Mouse (Mus musculus) kidney, postnatal 0 days (tissue): ENCODE data around the gene Ptprm. TPM values are rescaled to one million over a fixed set of nuclear protein-coding genes. Genes with fewer than 3 reads are reported as not detected.

ENCODE experiments used
- ATAC-seq: fragments of 200-750 bp; cut with Nextera tagmentation; replicated peaks from 2 replicates; pipeline ENCODE4 v1.8.0; 2017; ENCODE audit warnings: low read depth, moderate number of reproducible peaks, moderate TSS enrichment, moderate library complexity; ENCODE audit not compliant: low FRiP score
- DNase-seq: peaks from one replicate; pipeline ENCODE4 v3.0.0-alpha.2; 2016; ENCODE audit warnings: low spot score
- H3K27ac ChIP-seq: fragments of 300-500 bp; sonication (generic); 2 replicates; pipeline ENCODE4 v1.5.1; 2014; ENCODE audit warnings: mild to moderate bottlenecking
- H3K27me3 ChIP-seq: fragments of 300-500 bp; sonication (generic); 2 replicates; pipeline ENCODE4 v1.6.1; 2014; ENCODE audit warnings: low read length, mixed read lengths; ENCODE audit not compliant: insufficient read depth
- H3K36me3 ChIP-seq: fragments of 300-500 bp; sonication (generic); 2 replicates; pipeline ENCODE4 v1.6.1; 2014; ENCODE audit warnings: low read length, mixed read lengths; ENCODE audit not compliant: insufficient read depth
- H3K4me1 ChIP-seq: fragments of 300-500 bp; sonication (generic); replicated peaks from 2 replicates; pipeline ENCODE4 v1.6.1; 2014; ENCODE audit warnings: antibody characterized with exemption, low read length, mixed read lengths; ENCODE audit not compliant: insufficient read depth
- H3K4me2 ChIP-seq: fragments of 300-500 bp; sonication (generic); 2 replicates; pipeline ENCODE4 v1.6.1; 2014; ENCODE audit warnings: mild to moderate bottlenecking, low read length, moderate library complexity, mixed read lengths
- H3K4me3 ChIP-seq: fragments of 300-500 bp; sonication (generic); replicated peaks from 2 replicates; pipeline ENCODE4 v1.5.1; 2014; ENCODE audit warnings: low read depth, low read length
- H3K9ac ChIP-seq: fragments of 300-500 bp; sonication (generic); 2 replicates; pipeline ENCODE4 v1.6.1; 2014; ENCODE audit warnings: low read depth, low read length
- H3K9me3 ChIP-seq: fragments of 300-500 bp; sonication (generic); replicated peaks from 2 replicates; pipeline ENCODE4 v1.6.1; 2016; ENCODE audit warnings: low read length, inconsistent platforms, mixed read lengths
- CTCF ChIP-seq: IDR thresholded peaks from 2 replicates; pipeline ENCODE4 v1.5.1; 2016; ENCODE audit warnings: antibody characterized with exemption, low read depth, mild to moderate bottlenecking, moderate library complexity
- WGBS: fragments of 180-500 bp; shearing (Covaris S2); extraction: QIAGEN DNeasy Blood & Tissue Kit; methylation state at CpG from one replicate; pipeline ENCODE4 v1.1.7; 2014; 5-methylcytosine and 5-hydroxymethylcytosine counted together
- polyA plus RNA-seq: library from polyadenylated mRNA; unstranded; fragments of >200 nt; fragmentation: Nextera tagmentation; extraction: Ambion mirVana; gene quantifications from 2 replicates; pipeline ENCODE4 v1.2.1, GENCODE M21; 2015

Gene Ptprm
- polyA plus RNA-seq, 1 experiment from 2014 or later: 13.7 TPM

DNA sequence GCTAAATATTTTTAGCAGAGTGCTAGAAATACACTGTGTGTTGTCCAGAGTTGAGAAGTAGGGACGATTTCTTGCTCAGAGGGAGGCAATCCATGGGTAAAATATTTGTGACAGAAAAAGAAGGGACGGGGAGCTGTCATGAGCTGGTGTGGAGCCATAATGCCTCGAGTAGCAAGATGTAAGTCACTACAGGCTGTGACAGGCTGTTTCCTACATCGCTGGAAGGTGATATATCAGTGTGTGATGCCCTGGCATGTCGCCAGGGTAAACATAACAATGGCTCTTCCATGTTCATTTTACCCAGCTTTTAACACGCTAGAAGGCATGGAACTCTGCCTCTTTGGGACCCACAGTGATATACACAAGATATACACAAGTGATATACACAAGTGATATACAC lies 476.7 kb downstream of the Ptprm start:
- H3K27me3 ChIP-seq: no peaks in the 10 kb centered on the region
- WGBS: 33% methylated on average over 6 of the region's 6 CpGs
- no peak for ATAC-seq
- no peak for TF ChIP-seq CTCF
- peaks cover 5% of the 10 kb centered on the region; the same call in 1 of the 2 replicates for H3K4me1 ChIP-seq
- no peak overlapping the region for H3K27ac ChIP-seq
- H3K4me2 ChIP-seq: no peak overlapping the region
- no peaks in the 10 kb centered on the region for H3K36me3 ChIP-seq
- H3K4me3 ChIP-seq: no peak overlapping the region
- H3K9me3 ChIP-seq: no peaks in the 10 kb centered on the region
- H3K9ac ChIP-seq: no peak overlapping the region
- no peak for DNase-seq

DNA sequence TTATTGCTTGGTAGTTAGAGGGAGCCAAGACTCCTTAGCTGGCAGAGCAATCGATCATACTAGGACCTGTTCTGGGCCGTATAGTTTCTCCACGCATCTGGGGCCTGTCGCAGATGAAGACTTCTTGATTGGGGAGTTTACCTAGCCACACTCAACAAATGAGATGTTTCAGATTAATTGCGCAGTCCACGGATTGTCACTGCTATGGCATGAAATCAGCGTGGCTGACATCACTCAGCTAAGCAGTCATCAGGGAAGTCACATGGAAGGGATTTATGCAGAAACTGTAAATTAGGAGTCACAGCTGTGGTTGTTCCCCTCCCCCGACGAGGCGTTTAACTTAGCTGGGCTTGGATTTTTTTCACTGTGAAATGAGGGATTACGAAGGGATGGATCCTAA lies 479.4 kb downstream of the Ptprm start:
- no peaks in the 10 kb centered on the region for H3K27me3 ChIP-seq
- H3K9me3 ChIP-seq: no peaks in the 10 kb centered on the region
- no peak overlapping the region for H3K9ac ChIP-seq
- no peak overlapping the region for H3K4me2 ChIP-seq
- TF ChIP-seq CTCF: no peak
- no peak overlapping the region for H3K4me3 ChIP-seq
- peaks cover 5% of the 10 kb centered on the region; the same call in 1 of the 2 replicates for H3K4me1 ChIP-seq
- H3K27ac ChIP-seq: no peak overlapping the region
- no peak for ATAC-seq
- DNase-seq: no peak
- 63% methylated on average over 11 of the region's 11 CpGs for WGBS
- H3K36me3 ChIP-seq: no peaks in the 10 kb centered on the region

GRCm38 (mm10) chr17:66871396-66871795 lies 482.9 kb downstream of the Ptprm start:
- DNase-seq: no peak
- ATAC-seq: no peak
- Histone ChIP-seq H3K4me2 (no peak overlapping the region), H3K27me3 (no peaks in the 10 kb centered on the region), H3K9me3 (no peaks in the 10 kb centered on the region), H3K27ac (no peak overlapping the region), H3K4me3 (no peak overlapping the region), H3K9ac (no peak overlapping the region), H3K4me1 (no peaks in the 10 kb centered on the region), H3K36me3 (no peaks in the 10 kb centered on the region)
- no peak for TF ChIP-seq CTCF
- WGBS: 87% methylated on average over 4 of the region's 4 CpGs

- H3K4me2 ChIP-seq: peak overlapping the region; percentile 35
- H3K4me1 ChIP-seq: no peaks in the 10 kb centered on the region
- H3K27me3 ChIP-seq: no peaks in the 10 kb centered on the region
- DNase-seq: peak; percentile 74
- H3K4me3 ChIP-seq: no peak overlapping the region
- peak; percentile 57; the same call in 1 of the 2 replicates for ATAC-seq
- no peak overlapping the region for H3K27ac ChIP-seq
- H3K36me3 ChIP-seq: no peaks in the 10 kb centered on the region
- no peak overlapping the region for H3K9ac ChIP-seq
- no peaks in the 10 kb centered on the region for H3K9me3 ChIP-seq
- 42% methylated on average over 13 of the region's 13 CpGs for WGBS
- TF ChIP-seq CTCF: no peak
Measured at GRCm38 (mm10) chr17:66869581-66870002, 484.7 kb downstream of the Ptprm start.

- H3K27me3 ChIP-seq: no peaks in the 10 kb centered on the region
- H3K27ac ChIP-seq: no peak overlapping the region
- no peaks in the 10 kb centered on the region for H3K9me3 ChIP-seq
- no peak for TF ChIP-seq CTCF
- H3K4me1 ChIP-seq: no peaks in the 10 kb centered on the region
- H3K4me2 ChIP-seq: no peak overlapping the region
- no peak overlapping the region for H3K4me3 ChIP-seq
- 69% methylated on average over 4 of the region's 4 CpGs for WGBS
- ATAC-seq (no peak), DNase-seq (no peak)
- H3K36me3 ChIP-seq: no peaks in the 10 kb centered on the region
- H3K9ac ChIP-seq: no peak overlapping the region
Measured at GRCm38 (mm10) chr17:66864441-66864840, 489.8 kb downstream of the Ptprm start.

- H3K4me2 ChIP-seq: no peak overlapping the region
- no peak overlapping the region for H3K27ac ChIP-seq
- no peaks in the 10 kb centered on the region for H3K36me3 ChIP-seq
- 71% methylated on average over 2 of the region's 2 CpGs for whole genome bisulfite sequencing
- peak; percentile 51 for DNase-seq
- ATAC-seq: no peak; the same call in 1 of the 2 replicates
- TF ChIP-seq CTCF: no peak
- no peak overlapping the region for H3K9ac ChIP-seq
- no peaks in the 10 kb centered on the region for H3K27me3 ChIP-seq
- H3K4me3 ChIP-seq: no peak overlapping the region
- no peaks in the 10 kb centered on the region for H3K9me3 ChIP-seq
- H3K4me1 ChIP-seq: no peaks in the 10 kb centered on the region
Measured at GRCm38 (mm10) chr17:66861557-66861956, 492.7 kb downstream of the Ptprm start.

DNA sequence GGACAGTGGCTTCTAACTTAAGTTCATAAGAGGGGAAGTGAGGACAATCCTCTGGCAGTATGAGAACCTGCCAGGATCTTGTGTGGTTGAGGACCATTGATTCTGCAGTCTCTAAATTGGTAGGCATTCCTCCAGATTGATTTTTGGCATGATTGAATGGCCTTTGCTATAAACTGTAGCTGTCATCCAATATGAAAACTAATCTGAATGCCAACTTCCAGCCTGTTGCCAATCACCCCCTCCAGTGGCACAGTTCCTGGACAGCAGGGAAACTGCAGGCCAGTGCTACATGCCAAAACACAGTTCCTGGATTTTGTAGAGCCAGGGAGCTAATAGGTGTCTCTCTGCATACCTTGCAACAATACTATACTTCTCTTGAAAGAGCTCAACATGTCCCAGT lies 495.5 kb downstream of the Ptprm start:
- ATAC-seq (no peak), DNase-seq (no peak)
- H3K9ac ChIP-seq: no peak overlapping the region
- no peaks in the 10 kb centered on the region for H3K9me3 ChIP-seq
- H3K4me1 ChIP-seq: no peaks in the 10 kb centered on the region
- no peak for TF ChIP-seq CTCF
- no peak overlapping the region for H3K27ac ChIP-seq
- no peak overlapping the region for H3K4me2 ChIP-seq
- no peaks in the 10 kb centered on the region for H3K27me3 ChIP-seq
- H3K36me3 ChIP-seq: no peaks in the 10 kb centered on the region
- no peak overlapping the region for H3K4me3 ChIP-seq
